Mouse (Mus musculus) myocyte (in vitro differentiated cells): ENCODE data around the gene Lxn.

Source experiments
- MAX ChIP-seq: IDR thresholded peaks from one replicate; pipeline ENCODE4 v1.6.1; 2011; ENCODE audit warnings: low read depth, mild to moderate bottlenecking, control low read depth
- POLR2A ChIP-seq: IDR thresholded peaks from one replicate; pipeline ENCODE4 v1.6.1; 2011; ENCODE audit warnings: low read depth, mild to moderate bottlenecking, control low read depth, moderate library complexity; ENCODE audit not compliant: insufficient read length
- TCF3 ChIP-seq: IDR thresholded peaks from one replicate; pipeline ENCODE4 v1.6.1; 2011; ENCODE audit warnings: low read depth, control low read depth; ENCODE audit not compliant: insufficient read length

DNA sequence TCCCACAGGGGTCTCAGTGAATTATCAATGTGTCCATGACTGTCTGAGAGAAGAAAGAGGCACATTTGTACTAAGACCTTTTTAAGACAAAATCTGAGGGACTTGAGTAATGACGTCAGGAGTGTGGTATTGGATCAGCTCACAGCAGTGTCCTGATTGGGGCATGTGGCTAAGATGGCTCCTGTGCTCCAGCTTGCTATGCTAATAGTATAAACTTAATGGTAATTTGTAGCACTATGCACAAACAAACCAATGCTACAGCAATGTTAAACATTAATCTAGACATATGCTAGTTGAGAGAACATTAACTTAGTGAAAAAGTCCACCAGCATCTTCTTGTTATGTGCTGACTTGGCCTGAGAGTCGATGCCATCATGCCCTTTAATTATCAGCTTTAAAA lies 21.5 kb upstream of the Lxn start:
- TF ChIP-seq TCF3 (no peak), MAX (no peak), POLR2A (no peak)
